ENCODE assay signal across 20 mouse cellular contexts in genomic region chr8:72588865-72589264, GRCm38 (mm10). TPM values are rescaled to one million over a fixed set of nuclear protein-coding genes. Genes with fewer than 3 reads are reported as not detected.
DNase-seq lines count a peak whose midpoint lies in the region; TF ChIP-seq lines count a peak whose summit lies in the region.
"Had no signal": no experiment of that assay in that cellular context is flagged by ENCODE, and none has a peak within 500 bp of the region (broad histone marks: within the 10 kb centered on the region; RNA-seq: fewer than 3 reads in every experiment).

No protein-coding gene starts in this region.

- TF ChIP-seq EP300 in heart, adult 2 months (IDR thresholded peaks at IDR 0.05; ENCODE audit: insufficient read depth, low read depth, low read length), result no peak

- 62% methylated on average over 10 of the region's 10 CpGs for WGBS in heart, adult 2 months
- 84% methylated on average over 10 of the region's 10 CpGs for WGBS in heart, embryonic 10.5 days
- WGBS in kidney, adult 2 months, result 85% methylated on average over 10 of the region's 10 CpGs

- no peak overlapping the region for H3K9ac ChIP-seq in heart, adult 2 months (ENCODE audit: low read depth, low read length)
- H3K9ac ChIP-seq: forebrain, embryonic 13.5 days; forebrain, postnatal 0 days; heart, embryonic 12.5 days; hindbrain, embryonic 14.5 days; intestine, embryonic 15.5 days had no signal

- H3K27ac ChIP-seq in heart, adult 2 months, result peak overlapping the region; percentile 89
- no peak overlapping the region for H3K27ac ChIP-seq in heart, embryonic 10.5 days
- peak overlapping the region; percentile 89 for H3K27ac ChIP-seq in layer of hippocampus, adult 2 months
- no peak overlapping the region for H3K27ac ChIP-seq in kidney, adult 2 months (ENCODE audit: insufficient read depth, low read depth, low read length)
- H3K27ac ChIP-seq: embryonic facial prominence, embryonic 10.5 days; forebrain, embryonic 13.5 days; hindbrain, embryonic 14.5 days; intestine, embryonic 15.5 days had no signal

- no peak for TF ChIP-seq POLR2A in heart, adult 2 months (IDR thresholded peaks at IDR 0.05; ENCODE audit: insufficient read depth, low read depth, low read length)
- TF ChIP-seq POLR2A in kidney, adult 2 months (IDR thresholded peaks at IDR 0.05; ENCODE audit: low read depth, low read length), result no peak

- H3K9me3 ChIP-seq in heart, embryonic 10.5 days, result no peaks in the 10 kb centered on the region
- H3K9me3 ChIP-seq: embryonic facial prominence, embryonic 10.5 days; forebrain, embryonic 13.5 days; heart, embryonic 12.5 days; intestine, embryonic 15.5 days had no signal

- peaks cover 5% of the 10 kb centered on the region for H3K4me1 ChIP-seq in heart, adult 2 months (ENCODE audit: control insufficient read depth, insufficient read depth, low read length)
- peaks cover 21% of the 10 kb centered on the region; the same call in 1 of the 2 replicates for H3K4me1 ChIP-seq in heart, embryonic 10.5 days
- no peaks in the 10 kb centered on the region for H3K4me1 ChIP-seq in kidney, adult 2 months (ENCODE audit: control insufficient read depth, insufficient read depth, low read length)
- H3K4me1 ChIP-seq: embryonic facial prominence, embryonic 10.5 days; forebrain, embryonic 13.5 days; intestine, embryonic 15.5 days had no signal

- no peaks in the 10 kb centered on the region for H3K79me2 ChIP-seq in heart, adult 2 months (replicated peaks; ENCODE audit: control insufficient read depth, insufficient read depth, low read length)

- no peaks in the 10 kb centered on the region for H3K27me3 ChIP-seq in heart, adult 2 months (ENCODE audit: control insufficient read depth, insufficient read depth, low read length)
- no peaks in the 10 kb centered on the region for H3K27me3 ChIP-seq in heart, embryonic 10.5 days (ENCODE audit: insufficient read depth, poor library complexity, severe bottlenecking)
- H3K27me3 ChIP-seq in kidney, adult 2 months (replicated peaks; ENCODE audit: control insufficient read depth, insufficient read depth, low read length), result no peaks in the 10 kb centered on the region
- H3K27me3 ChIP-seq: CH12.LX; forebrain, embryonic 13.5 days; heart, embryonic 12.5 days; intestine, embryonic 15.5 days; Patski had no signal

- no peak for TF ChIP-seq CTCF in heart, adult 2 months (IDR thresholded peaks at IDR 0.05)
- TF ChIP-seq CTCF in layer of hippocampus, adult 2 months (conservative IDR thresholded peaks at IDR 0.05), result no peak
- TF ChIP-seq CTCF in kidney, adult 2 months (conservative IDR thresholded peaks at IDR 0.05; ENCODE audit: insufficient read depth, insufficient read length, low read depth, low read length), result no peak

- H3K4me3 ChIP-seq in heart, adult 2 months, result no peak overlapping the region
- H3K4me3 ChIP-seq in heart, embryonic 10.5 days, result no peak overlapping the region
- H3K4me3 ChIP-seq in layer of hippocampus, adult 2 months, result no peak overlapping the region
- no peak overlapping the region for H3K4me3 ChIP-seq in kidney, adult 2 months (ENCODE audit: insufficient read depth, low read depth, low read length)
- H3K4me3 ChIP-seq: embryonic facial prominence, embryonic 10.5 days; forebrain, embryonic 13.5 days; heart, embryonic 12.5 days; intestine, embryonic 15.5 days had no signal

- no peaks in the 10 kb centered on the region for H3K36me3 ChIP-seq in heart, adult 2 months (ENCODE audit: control insufficient read depth, insufficient read depth, low read length)
- H3K36me3 ChIP-seq in heart, embryonic 10.5 days, result peaks cover 10% of the 10 kb centered on the region; the same call in 1 of the 2 replicates
- no peaks in the 10 kb centered on the region for H3K36me3 ChIP-seq in kidney, adult 2 months (ENCODE audit: control insufficient read depth, insufficient read depth, low read length)
- H3K36me3 ChIP-seq: embryonic facial prominence, embryonic 10.5 days; intestine, embryonic 15.5 days had no signal

- intact Hi-C loops in heart, adult 2 months (cut with DNase I), result no loop called here

- DNase-seq in heart, adult 2 months, result no peak
- DNase-seq in heart, embryonic 10.5 days (ENCODE audit: low spot score), result no peak
- no peak for DNase-seq in layer of hippocampus, adult 2 months (ENCODE audit: low spot score in 2 of 2)
- DNase-seq in layer of hippocampus, adult 9-11 months, result no peak
- DNase-seq in right cerebral cortex, postnatal 36 days (ENCODE audit: low spot score in 2 of 2), result peak; percentile 40 to 45
- no peak for DNase-seq in right cerebral cortex, postnatal 4 days
- DNase-seq in kidney, adult 2 months, result no peak
- DNase-seq: adrenal gland, postnatal 14 days; cerebellum, adult 18-20 months; cerebellum, adult 9-11 months; cerebellum, postnatal 36 days; forebrain, postnatal 0 days had no signal

RNA-seq across cellular contexts. Expression of gene Tmem38a, which starts 17.0 kb away (rescaled TPM):
- total RNA-seq in heart, adult 2 months (2021), result 100 to 1,000 TPM; 409 to 486 TPM
- 611 and 917 TPM in 2 replicates for polyA plus RNA-seq in heart, adult 2 months (2012; rRNA removed)
- polyA plus RNA-seq in heart, embryonic 10.5 days (2016; fragmentation: Nextera tagmentation; extraction: Ambion mirVana), result 42.0 and 60.3 TPM in 2 replicates
- 100 to 1,000 TPM; 115 to 120 TPM for total RNA-seq in layer of hippocampus, adult 2 months (2021)
- 34.0 and 40.8 TPM in 2 replicates for polyA plus RNA-seq in kidney, adult 2 months (2012; rRNA removed)

RNA-seq across cellular contexts. Expression of gene Smim7, which starts 18.0 kb away (rescaled TPM):
- 100 to 1,000 TPM; 114 to 142 TPM for total RNA-seq in heart, adult 2 months (2021)
- polyA plus RNA-seq in heart, adult 2 months (2012; rRNA removed), result 53.7 and 80.1 TPM in 2 replicates
- 98.6 and 104 TPM in 2 replicates for polyA plus RNA-seq in heart, embryonic 10.5 days (2016; fragmentation: Nextera tagmentation; extraction: Ambion mirVana)
- 100 to 1,000 TPM; 103 to 104 TPM for total RNA-seq in layer of hippocampus, adult 2 months (2021)
- 42.5 and 51.8 TPM in 2 replicates for polyA plus RNA-seq in kidney, adult 2 months (2012; rRNA removed)

RNA-seq across cellular contexts. Expression of gene Med26, which starts 40.8 kb away (rescaled TPM):
- total RNA-seq in heart, adult 2 months (2021), result 1 to 10 TPM; 9.3 to 9.5 TPM
- polyA plus RNA-seq in heart, adult 2 months (2012; rRNA removed), result 6.9 and 7.0 TPM in 2 replicates
- polyA plus RNA-seq in heart, embryonic 10.5 days (2016; fragmentation: Nextera tagmentation; extraction: Ambion mirVana), result 12.7 and 14.9 TPM in 2 replicates
- 10 to 100 TPM; 10.5 to 10.6 TPM for total RNA-seq in layer of hippocampus, adult 2 months (2021)
- polyA plus RNA-seq in kidney, adult 2 months (2012; rRNA removed), result 6.1 and 7.9 TPM in 2 replicates

RNA-seq across cellular contexts. Expression of gene Nwd1, which starts 57.6 kb away (rescaled TPM):
- under 1 TPM; 0.25 to 0.29 TPM for total RNA-seq in heart, adult 2 months (2021)
- polyA plus RNA-seq in heart, adult 2 months (2012; rRNA removed), result 0.18 and 0.27 TPM in 2 replicates
- polyA plus RNA-seq in heart, embryonic 10.5 days (2016; fragmentation: Nextera tagmentation; extraction: Ambion mirVana), result 0.01 and 0.04 TPM in 2 replicates
- total RNA-seq in layer of hippocampus, adult 2 months (2021), result 10 to 100 TPM; 51.1 to 52.1 TPM
- 0.03 and 0.08 TPM in 2 replicates for polyA plus RNA-seq in kidney, adult 2 months (2012; rRNA removed)
- polyA plus RNA-seq: activated CD4-positive, CD25-positive, alpha-beta regulatory T cell, adult 4 months; embryonic facial prominence, embryonic 10.5 days had no signal

Comparison
In these comparisons a context has a peak if more than half of its experiments do, and no peak if none do; other contexts are left out.
1. DNase-seq: peak in right cerebral cortex, postnatal 36 days (2 of 2); none in heart, adult 2 months (0 of 2), heart, embryonic 10.5 days (single experiment), layer of hippocampus, adult 2 months (0 of 2), layer of hippocampus, adult 9-11 months (single experiment), right cerebral cortex, postnatal 4 days (single experiment) and kidney, adult 2 months (single experiment).
2. H3K27ac ChIP-seq: peak in heart, adult 2 months (single experiment) and layer of hippocampus, adult 2 months (single experiment); none in heart, embryonic 10.5 days (single experiment) and kidney, adult 2 months (single experiment).